Mouse (Mus musculus): Measurements from ENCODE around the gene Keg1. TPM values are rescaled to one million over a fixed set of nuclear protein-coding genes. Genes with fewer than 3 reads are reported as not detected.

The Keg1 gene
- polyA plus RNA-seq, 1 experiment from 2014 or later = not detected

Other genes starting within 250 kb of the Keg1 start
- gene Mpeg1, start 235.0 kb upstream of the Keg1 start, polyA plus RNA-seq (2014; fragmentation: Nextera tagmentation; extraction: Ambion mirVana) = 0.28 and 0.41 TPM in 2 replicates
- 39.8 and 40.2 TPM in 2 replicates for gene Dtx4, start 194.3 kb upstream of the Keg1 start, polyA plus RNA-seq (2014; fragmentation: Nextera tagmentation; extraction: Ambion mirVana)
- 25.0 and 28.7 TPM in 2 replicates for gene Fam111a, start 150.0 kb upstream of the Keg1 start, polyA plus RNA-seq (2014; fragmentation: Nextera tagmentation; extraction: Ambion mirVana)
- not detected in 2 replicates for gene Gm4952, start 95.8 kb upstream of the Keg1 start, polyA plus RNA-seq (2014; fragmentation: Nextera tagmentation; extraction: Ambion mirVana)
- not detected in 2 replicates for gene Glyat, start 62.5 kb upstream of the Keg1 start, polyA plus RNA-seq (2014; fragmentation: Nextera tagmentation; extraction: Ambion mirVana)
- gene Olfr1442, start 25.3 kb upstream of the Keg1 start, polyA plus RNA-seq (2014; fragmentation: Nextera tagmentation; extraction: Ambion mirVana) = not detected in 2 replicates
- gene Olfr1443, start 17.7 kb upstream of the Keg1 start, polyA plus RNA-seq (2014; fragmentation: Nextera tagmentation; extraction: Ambion mirVana) = not detected in 2 replicates
- gene Cntf, start 69.8 kb downstream of the Keg1 start, polyA plus RNA-seq (2014; fragmentation: Nextera tagmentation; extraction: Ambion mirVana) = 0.37 and 0.80 TPM in 2 replicates
- 11.6 and 11.9 TPM in 2 replicates for gene Zfp91, start 100.3 kb downstream of the Keg1 start, polyA plus RNA-seq (2014; fragmentation: Nextera tagmentation; extraction: Ambion mirVana)
- 1.2 and 1.3 TPM in 2 replicates for gene Lpxn, start 100.4 kb downstream of the Keg1 start, polyA plus RNA-seq (2014; fragmentation: Nextera tagmentation; extraction: Ambion mirVana)
- gene Gm5244, start 150.9 kb downstream of the Keg1 start, polyA plus RNA-seq (2014; fragmentation: Nextera tagmentation; extraction: Ambion mirVana) = not detected in 2 replicates
- gene Olfr1444, start 161.5 kb downstream of the Keg1 start, polyA plus RNA-seq (2014; fragmentation: Nextera tagmentation; extraction: Ambion mirVana) = not detected in 2 replicates
- not detected in 2 replicates for gene Olfr1445, start 188.1 kb downstream of the Keg1 start, polyA plus RNA-seq (2014; fragmentation: Nextera tagmentation; extraction: Ambion mirVana)
- gene Olfr1446, start 197.7 kb downstream of the Keg1 start, polyA plus RNA-seq (2014; fragmentation: Nextera tagmentation; extraction: Ambion mirVana) = not detected in 2 replicates
- not detected in 2 replicates for gene Olfr1447, start 208.0 kb downstream of the Keg1 start, polyA plus RNA-seq (2014; fragmentation: Nextera tagmentation; extraction: Ambion mirVana)
- not detected in 2 replicates for gene Olfr1448, start 228.6 kb downstream of the Keg1 start, polyA plus RNA-seq (2014; fragmentation: Nextera tagmentation; extraction: Ambion mirVana)
- not detected in 2 replicates for gene Olfr1449, start 235.1 kb downstream of the Keg1 start, polyA plus RNA-seq (2014; fragmentation: Nextera tagmentation; extraction: Ambion mirVana)

Data from forebrain, embryonic 11.5 days (tissue).